Mouse (Mus musculus) megakaryocyte, adult 5-6 weeks (primary cell): ENCODE measurements around the gene Defb23. TPM values are rescaled to one million over a fixed set of nuclear protein-coding genes. Genes with fewer than 3 reads are reported as not detected.

Source experiments
- ATAC-seq: 2 replicates; pipeline ENCODE4 v1.8.0; 2016; ENCODE audit warnings: mild to moderate bottlenecking, inconsistent platforms; ENCODE audit not compliant: poor library complexity, severe bottlenecking
- total RNA-seq, 2 experiments: library from RNA; stranded (forward) in 1 of 2; stranded (reverse) in 1 of 2; fragments of 153-499, 151-499 nt in 1 of 2; fragments of 221-1000, 200-1000 nt in 1 of 2; gene quantifications; 2 replicates each; pipeline versions ENCODE4 v1.2.3 to v1.2.4; 2015 to 2017

Defb23 gene
- not detected in 2 replicates for total RNA-seq (2015)
- not detected in 2 replicates for total RNA-seq (2017)

DNA sequence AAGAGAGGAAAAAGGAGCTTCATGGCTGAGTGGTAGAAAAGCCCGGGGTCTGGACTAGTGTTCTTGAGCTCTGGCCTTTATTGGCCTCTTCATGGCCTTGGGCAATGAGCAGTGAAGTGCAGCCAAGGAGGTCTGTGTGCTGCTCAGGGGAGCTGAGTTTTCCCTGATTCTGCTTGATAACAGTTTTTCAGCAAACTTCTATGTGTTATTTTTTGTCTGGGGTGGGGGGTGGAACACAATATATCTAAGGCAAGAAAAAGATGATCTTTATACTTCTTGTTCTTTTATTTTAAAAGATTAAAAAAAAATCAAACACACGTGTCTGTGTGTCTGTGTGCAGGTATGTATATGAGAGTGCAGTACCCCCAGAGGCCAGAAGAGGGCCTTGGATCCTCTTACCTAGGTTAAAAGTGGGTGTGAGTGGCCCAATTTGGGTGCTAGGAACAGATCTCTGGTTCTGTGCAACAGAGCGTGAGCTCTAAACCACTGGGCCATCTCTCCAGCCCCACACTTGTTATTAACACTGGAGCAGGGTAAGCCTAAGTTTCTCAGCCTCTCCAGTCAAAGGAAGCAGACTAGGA lies at the start of gene Defb23:
TSS of gene Defb23 (minus strand) at position 51 of the 581 bp plus-strand sequence.
- ATAC-seq = no peak

DNA sequence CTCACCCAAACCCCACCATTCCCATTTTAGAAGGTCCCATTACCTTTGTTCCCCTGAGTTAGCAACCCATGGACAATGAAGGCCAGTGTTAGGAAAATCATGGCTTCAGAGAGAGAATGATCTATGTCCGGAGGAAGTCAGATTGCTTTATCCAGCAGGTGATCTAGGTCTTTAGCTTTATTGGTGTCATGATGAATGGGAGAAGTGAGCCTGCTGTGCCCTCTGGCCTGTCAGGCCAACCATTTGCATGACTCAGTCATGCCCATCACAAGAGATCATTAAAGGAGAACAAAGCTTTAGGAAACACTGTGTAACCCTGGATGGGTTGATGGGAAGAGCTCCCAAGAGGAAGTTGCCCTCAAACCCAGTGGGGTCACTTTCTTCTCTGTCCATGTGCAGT lies 47.2 kb upstream of the Defb23 start, which contains the start of gene Defb26:
TSS of gene Defb26 (minus strand) at position 101 of the 400 bp plus-strand sequence.
- no peak for ATAC-seq

- no peak for ATAC-seq
Measured at GRCm38 (mm10) chr2:152503950-152504349, 39.5 kb upstream of the Defb23 start.

DNA sequence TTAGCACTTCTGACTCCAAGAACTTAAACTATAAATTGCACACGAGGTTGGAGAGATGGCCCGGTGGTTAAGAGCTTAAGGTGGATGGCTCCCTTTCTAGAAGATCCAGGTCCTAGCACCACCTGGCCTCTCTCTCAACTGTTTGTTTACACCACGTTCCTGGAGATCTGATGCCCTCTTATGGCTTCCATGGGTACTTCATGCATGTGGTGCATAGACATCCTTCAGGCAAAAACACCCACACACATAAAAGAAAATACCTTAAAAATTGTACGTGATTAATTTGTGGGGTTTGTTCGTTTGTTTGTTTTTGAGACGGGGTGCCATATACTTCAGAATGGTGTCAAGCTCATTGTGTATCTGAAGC lies 36.4 kb upstream of the Defb23 start:
- ATAC-seq = no peak

- ATAC-seq = no peak
Measured at GRCm38 (mm10) chr2:152500204-152500862, 35.9 kb upstream of the Defb23 start.

- ATAC-seq = no peak
Measured at GRCm38 (mm10) chr2:152498020-152498419, 33.6 kb upstream of the Defb23 start.

- no peak for ATAC-seq
Measured at GRCm38 (mm10) chr2:152493151-152493550, 28.7 kb upstream of the Defb23 start.

- no peak for ATAC-seq
Measured at GRCm38 (mm10) chr2:152490038-152490437, 25.6 kb upstream of the Defb23 start, which contains the start of gene Defb22. Gene Defb22, minus strand, starts transcription at chr2:152490138.

DNA sequence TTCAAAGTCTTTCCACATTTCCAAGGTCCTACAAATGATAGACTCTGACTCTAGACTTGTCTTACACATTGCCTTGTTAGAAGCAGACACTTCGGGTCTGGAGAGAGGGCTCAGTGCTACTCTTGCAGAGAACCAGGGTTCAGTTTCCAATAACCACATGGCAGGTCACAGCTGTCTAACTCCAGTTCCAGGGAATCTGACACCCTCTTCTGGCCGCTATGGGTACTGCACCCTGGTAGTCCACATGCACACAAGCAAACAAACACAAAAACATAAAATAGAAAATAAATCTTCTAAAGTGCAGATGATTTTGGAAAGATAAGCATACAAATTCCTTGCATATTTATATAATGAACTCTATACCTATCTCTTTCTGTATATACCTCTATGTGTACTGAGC lies 22.6 kb upstream of the Defb23 start:
- ATAC-seq = no peak

GRCm38 (mm10) chr2:152481726-152482125 lies 17.3 kb upstream of the Defb23 start:
- ATAC-seq = no peak

- ATAC-seq = no peak
Measured at GRCm38 (mm10) chr2:152480881-152481280, 16.5 kb upstream of the Defb23 start.

- ATAC-seq = no peak
Measured at GRCm38 (mm10) chr2:152476763-152477162, 12.3 kb upstream of the Defb23 start, which contains the start of gene Defb20. Gene Defb20, plus strand, starts transcription at chr2:152477063.

DNA sequence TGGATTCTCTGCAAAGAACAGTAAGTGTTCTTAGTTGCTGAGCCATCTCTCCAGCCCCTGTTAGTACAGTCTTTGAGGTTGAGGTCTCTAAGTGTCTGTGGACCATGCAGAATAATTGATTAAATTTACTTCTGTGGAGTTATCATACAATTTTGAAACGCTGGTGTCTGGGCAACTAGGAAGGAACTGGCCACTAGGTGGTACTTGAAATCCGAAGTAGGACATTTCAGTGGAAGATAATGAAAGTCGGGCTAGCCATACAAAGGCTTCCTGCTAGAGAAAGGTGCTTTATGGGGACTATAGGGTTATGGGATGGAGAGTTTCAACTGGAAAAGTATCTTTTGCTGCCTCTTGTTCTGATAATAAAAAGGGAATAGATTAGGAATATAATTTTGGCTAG lies 8.0 kb upstream of the Defb23 start:
- ATAC-seq = no peak

GRCm38 (mm10) chr2:152470973-152471372 lies 6.6 kb upstream of the Defb23 start:
- no peak; the same call in 1 of the 2 replicates for ATAC-seq

- no peak for ATAC-seq
Measured at GRCm38 (mm10) chr2:152459241-152459640, 5.2 kb downstream of the Defb23 start.

GRCm38 (mm10) chr2:152452101-152452781 lies 12.2 kb downstream of the Defb23 start:
- ATAC-seq = no peak

DNA sequence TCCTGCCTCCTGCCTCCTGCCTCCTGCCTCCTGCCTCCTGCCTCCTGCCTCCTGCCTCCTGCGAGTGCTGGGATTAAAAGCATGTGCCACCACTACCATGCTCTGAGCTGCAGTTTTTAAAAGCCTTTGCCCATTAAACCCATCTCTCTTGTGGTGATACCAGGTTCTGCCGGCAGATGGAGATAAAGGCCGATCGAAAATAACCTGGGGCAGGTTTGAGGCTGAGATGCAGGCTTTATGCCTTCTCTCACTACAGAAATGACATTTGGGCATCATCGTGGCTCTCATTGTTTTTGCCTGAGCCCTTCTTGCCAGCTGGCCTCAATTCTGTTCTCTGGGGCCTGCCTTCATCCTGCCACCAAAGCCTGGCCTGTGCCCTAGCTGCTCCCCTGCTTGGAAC lies 14.2 kb downstream of the Defb23 start:
- ATAC-seq = no peak

- ATAC-seq = no peak
Measured at GRCm38 (mm10) chr2:152447461-152447860, 17.0 kb downstream of the Defb23 start.

DNA sequence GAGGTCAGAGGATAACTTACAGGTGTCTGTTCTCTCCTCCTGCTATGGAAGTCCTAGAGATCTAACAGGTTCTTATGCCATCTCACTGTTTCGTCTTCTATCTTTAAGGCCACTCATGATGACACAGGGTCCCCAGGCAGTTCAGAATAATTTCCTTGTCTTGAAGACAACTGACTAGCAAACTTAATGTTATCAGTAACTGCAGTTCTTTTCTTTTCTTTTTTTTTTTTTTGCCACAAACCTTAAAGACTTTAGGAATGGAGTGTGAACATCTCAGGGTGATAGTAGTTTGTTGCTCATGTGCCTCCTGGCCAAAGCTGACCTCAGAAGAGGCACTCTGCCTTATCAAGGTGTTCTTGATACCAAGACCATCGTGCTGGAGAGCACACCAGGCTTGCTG lies 17.8 kb downstream of the Defb23 start:
- no peak for ATAC-seq

GRCm38 (mm10) chr2:152443281-152443680 lies 21.1 kb downstream of the Defb23 start:
- no peak for ATAC-seq

GRCm38 (mm10) chr2:152442322-152442721 lies 22.1 kb downstream of the Defb23 start:
- ATAC-seq = no peak

GRCm38 (mm10) chr2:152439833-152440232 lies 24.6 kb downstream of the Defb23 start:
- ATAC-seq = no peak
